Mouse (Mus musculus): ENCODE measurements at regions not wholly inside any gene's neighbourhood (a gene's known extent, or its start where the extent isn't known, plus 50 kb on each side); places are given as distances from the start of the nearest gene placed in this dataset.

GRCm38 (mm10) chr11:44188202-44188601 is 211.7 kb upstream of the Il12b start:
- Histone ChIP-seq H3K4me3 (no peak overlapping the region), H3K36me3 (no peaks in the 10 kb centered on the region), H3K4me1 (no peaks in the 10 kb centered on the region), H3K4me2 (no peak overlapping the region), H3K27me3 (replicated peaks) (no peaks in the 10 kb centered on the region), H3K9me3 (no peaks in the 10 kb centered on the region), H3K27ac (replicated peaks) (no peak overlapping the region), H3K9ac (no peak overlapping the region)
- ATAC-seq (ENCODE audit: extremely low read depth, insufficient number of reproducible peaks, low FRiP score, low TSS enrichment) = no peak
- WGBS = 76% methylated on average over 2 of the region's 2 CpGs

- Histone ChIP-seq H3K4me3 (no peak overlapping the region), H3K36me3 (no peaks in the 10 kb centered on the region), H3K27ac (replicated peaks) (no peak overlapping the region), H3K9ac (no peak overlapping the region), H3K27me3 (replicated peaks) (no peaks in the 10 kb centered on the region), H3K4me1 (no peaks in the 10 kb centered on the region), H3K4me2 (no peak overlapping the region), H3K9me3 (no peaks in the 10 kb centered on the region)
- WGBS = 82% methylated on average over 9 of the region's 9 CpGs
- no peak for ATAC-seq (ENCODE audit: extremely low read depth, insufficient number of reproducible peaks, low FRiP score, low TSS enrichment)
Observed at GRCm38 (mm10) chr11:44193806-44194205, 206.1 kb upstream of the Il12b start.

- Histone ChIP-seq H3K9ac (no peak overlapping the region), H3K9me3 (no peaks in the 10 kb centered on the region), H3K36me3 (no peaks in the 10 kb centered on the region), H3K4me1 (0 out of 2 replicates have a peak, but pooled peaks cover 2% of the 10 kb centered on the region), H3K4me2 (no peak overlapping the region), H3K4me3 (no peak overlapping the region), H3K27ac (replicated peaks) (no peak overlapping the region), H3K27me3 (replicated peaks) (no peaks in the 10 kb centered on the region)
- ATAC-seq (ENCODE audit: extremely low read depth, insufficient number of reproducible peaks, low FRiP score, low TSS enrichment) = no peak
- 64% methylated on average over 2 of the region's 2 CpGs for WGBS
Observed at GRCm38 (mm10) chr11:44202716-44203115, 197.1 kb upstream of the Il12b start.

GRCm38 (mm10) chr11:44204384-44204783 is 195.5 kb upstream of the Il12b start:
- 52% methylated on average over 3 of the region's 3 CpGs for WGBS
- H3K9ac ChIP-seq = no peak overlapping the region
- H3K4me1 ChIP-seq = 0 out of 2 replicates have a peak, but pooled peaks cover 2% of the 10 kb centered on the region
- H3K4me3 ChIP-seq = no peak overlapping the region
- H3K27ac ChIP-seq (replicated peaks) = no peak overlapping the region
- no peaks in the 10 kb centered on the region for H3K36me3 ChIP-seq
- no peak for ATAC-seq (ENCODE audit: extremely low read depth, insufficient number of reproducible peaks, low FRiP score, low TSS enrichment)
- H3K4me2 ChIP-seq = no peak overlapping the region
- no peaks in the 10 kb centered on the region for H3K27me3 ChIP-seq (replicated peaks)
- H3K9me3 ChIP-seq = no peaks in the 10 kb centered on the region

- Histone ChIP-seq H3K4me2 (no peak overlapping the region), H3K36me3 (no peaks in the 10 kb centered on the region), H3K27me3 (replicated peaks) (no peaks in the 10 kb centered on the region), H3K9me3 (no peaks in the 10 kb centered on the region), H3K27ac (replicated peaks) (no peak overlapping the region), H3K4me3 (no peak overlapping the region), H3K9ac (no peak overlapping the region), H3K4me1 (0 out of 2 replicates have a peak, but pooled peaks cover 2% of the 10 kb centered on the region)
- no peak for ATAC-seq (ENCODE audit: extremely low read depth, insufficient number of reproducible peaks, low FRiP score, low TSS enrichment)
- 79% methylated on average over 4 of the region's 4 CpGs for WGBS
Observed at GRCm38 (mm10) chr11:44206866-44207265, 193.0 kb upstream of the Il12b start.

- H3K4me1 ChIP-seq = no peaks in the 10 kb centered on the region
- no peak overlapping the region for H3K4me3 ChIP-seq
- no peak for ATAC-seq (ENCODE audit: extremely low read depth, insufficient number of reproducible peaks, low FRiP score, low TSS enrichment)
- WGBS = 51% methylated on average over 9 of the region's 9 CpGs
- H3K27ac ChIP-seq (replicated peaks) = no peak overlapping the region
- H3K9me3 ChIP-seq = no peaks in the 10 kb centered on the region
- H3K36me3 ChIP-seq = no peaks in the 10 kb centered on the region
- H3K9ac ChIP-seq = no peak overlapping the region
- H3K4me2 ChIP-seq = no peak overlapping the region
- H3K27me3 ChIP-seq (replicated peaks) = no peaks in the 10 kb centered on the region
Observed at GRCm38 (mm10) chr11:44211871-44212441, 187.9 kb upstream of the Il12b start.

GRCm38 (mm10) chr11:44214095-44214494 is 185.8 kb upstream of the Il12b start:
- Histone ChIP-seq H3K27me3 (replicated peaks) (no peaks in the 10 kb centered on the region), H3K9ac (no peak overlapping the region), H3K4me3 (no peak overlapping the region), H3K4me2 (no peak overlapping the region), H3K36me3 (no peaks in the 10 kb centered on the region), H3K27ac (replicated peaks) (no peak overlapping the region), H3K4me1 (no peaks in the 10 kb centered on the region), H3K9me3 (0 out of 2 replicates have a peak, but pooled peaks cover 3% of the 10 kb centered on the region)
- ATAC-seq (ENCODE audit: extremely low read depth, insufficient number of reproducible peaks, low FRiP score, low TSS enrichment) = no peak

GRCm38 (mm10) chr11:44216346-44216745 is 183.5 kb upstream of the Il12b start:
- Histone ChIP-seq H3K9me3 (0 out of 2 replicates have a peak, but pooled peaks cover 3% of the 10 kb centered on the region), H3K4me1 (no peaks in the 10 kb centered on the region), H3K4me3 (no peak overlapping the region), H3K36me3 (no peaks in the 10 kb centered on the region), H3K9ac (no peak overlapping the region), H3K27me3 (replicated peaks) (no peaks in the 10 kb centered on the region), H3K27ac (replicated peaks) (no peak overlapping the region), H3K4me2 (no peak overlapping the region)
- WGBS = 83% methylated on average over 3 of the region's 3 CpGs
- ATAC-seq (ENCODE audit: extremely low read depth, insufficient number of reproducible peaks, low FRiP score, low TSS enrichment) = no peak

GRCm38 (mm10) chr11:44219971-44220370 is 179.9 kb upstream of the Il12b start:
- Histone ChIP-seq H3K27ac (replicated peaks) (no peak overlapping the region), H3K9me3 (0 out of 2 replicates have a peak, but pooled peaks cover 3% of the 10 kb centered on the region), H3K4me1 (no peaks in the 10 kb centered on the region), H3K36me3 (no peaks in the 10 kb centered on the region), H3K4me2 (no peak overlapping the region), H3K9ac (no peak overlapping the region), H3K27me3 (replicated peaks) (no peaks in the 10 kb centered on the region; the same call in 1 of the 2 replicates), H3K4me3 (no peak overlapping the region)
- ATAC-seq (ENCODE audit: extremely low read depth, insufficient number of reproducible peaks, low FRiP score, low TSS enrichment) = no peak
- 54% methylated on average over 3 of the region's 3 CpGs for WGBS

- H3K4me2 ChIP-seq = no peak overlapping the region
- H3K4me3 ChIP-seq = no peak overlapping the region
- H3K9ac ChIP-seq = no peak overlapping the region
- ATAC-seq (ENCODE audit: extremely low read depth, insufficient number of reproducible peaks, low FRiP score, low TSS enrichment) = no peak
- H3K9me3 ChIP-seq = no peaks in the 10 kb centered on the region
- no peak overlapping the region for H3K27ac ChIP-seq (replicated peaks)
- no peaks in the 10 kb centered on the region for H3K4me1 ChIP-seq
- 75% methylated on average over 5 of the region's 5 CpGs for WGBS
- H3K36me3 ChIP-seq = no peaks in the 10 kb centered on the region
- no peaks in the 10 kb centered on the region for H3K27me3 ChIP-seq (replicated peaks)
Observed at GRCm38 (mm10) chr11:44229996-44230395, 169.9 kb upstream of the Il12b start.

- Histone ChIP-seq H3K9ac (no peak overlapping the region), H3K4me3 (no peak overlapping the region), H3K27me3 (replicated peaks) (no peaks in the 10 kb centered on the region), H3K4me1 (0 out of 2 replicates have a peak, but pooled peaks cover 2% of the 10 kb centered on the region), H3K36me3 (no peaks in the 10 kb centered on the region), H3K27ac (replicated peaks) (no peak overlapping the region), H3K4me2 (no peak overlapping the region), H3K9me3 (no peaks in the 10 kb centered on the region)
- ATAC-seq (ENCODE audit: extremely low read depth, insufficient number of reproducible peaks, low FRiP score, low TSS enrichment) = no peak
Observed at GRCm38 (mm10) chr11:44235456-44235855, 164.4 kb upstream of the Il12b start.

GRCm38 (mm10) chr11:44238051-44238450 is 161.8 kb upstream of the Il12b start:
- ATAC-seq (ENCODE audit: extremely low read depth, insufficient number of reproducible peaks, low FRiP score, low TSS enrichment) = no peak
- Histone ChIP-seq H3K4me1 (peaks cover 11% of the 10 kb centered on the region), H3K27ac (replicated peaks) (no peak overlapping the region), H3K27me3 (replicated peaks) (no peaks in the 10 kb centered on the region), H3K9ac (no peak overlapping the region), H3K36me3 (no peaks in the 10 kb centered on the region), H3K4me2 (no peak overlapping the region), H3K4me3 (no peak overlapping the region), H3K9me3 (no peaks in the 10 kb centered on the region)
- WGBS = 83% methylated on average over 4 of the region's 4 CpGs
